Mouse (Mus musculus) neural tube, embryonic 13.5 days (tissue): ENCODE measurements around the gene Slc4a8. TPM values are rescaled to one million over a fixed set of nuclear protein-coding genes. Genes with fewer than 3 reads are reported as not detected.

Experiments
- polyA plus RNA-seq: library from polyadenylated mRNA; unstranded; fragments of >200 nt; fragmentation: Nextera tagmentation; extraction: Ambion mirVana; gene quantifications from 2 replicates; pipeline ENCODE4 v1.2.1, GENCODE M21; 2015

Gene Slc4a8
- polyA plus RNA-seq, 1 experiment from 2014 or later: 20.3 TPM

Other genes with a start within 250 kb of the Slc4a8 start
- gene Tfcp2, start 209.7 kb upstream of the Slc4a8 start, polyA plus RNA-seq: 35.4 and 36.8 TPM in 2 replicates
- gene Pou6f1, start 161.8 kb upstream of the Slc4a8 start, polyA plus RNA-seq: 38.8 and 41.6 TPM in 2 replicates
- 161 and 162 TPM in 2 replicates for gene Dazap2, start 146.4 kb upstream of the Slc4a8 start, polyA plus RNA-seq
- 3.1 and 4.1 TPM in 2 replicates for gene Smagp, start 124.8 kb upstream of the Slc4a8 start, polyA plus RNA-seq
- 2.8 and 3.7 TPM in 2 replicates for gene Bin2, start 92.2 kb upstream of the Slc4a8 start, polyA plus RNA-seq
- 1.2 and 2.5 TPM in 2 replicates for gene Cela1, start 73.8 kb upstream of the Slc4a8 start, polyA plus RNA-seq
- 0.28 and 0.38 TPM in 2 replicates for gene Galnt6, start 32.4 kb upstream of the Slc4a8 start, polyA plus RNA-seq
- gene Scn8a, start 108.1 kb downstream of the Slc4a8 start, polyA plus RNA-seq: 17.6 and 18.2 TPM in 2 replicates